Mouse (Mus musculus) heart, adult 2 months (tissue): ENCODE results near the gene E2f1.

Experiments
- CTCF ChIP-seq: fragments of 200-600 bp; IDR thresholded peaks from 2 replicates; pipeline ENCODE4 v1.8.1; 2022; ENCODE audit warnings: antibody characterized with exemption, mild to moderate bottlenecking, moderate library complexity
- POLR2A ChIP-seq: fragments of 200-500 bp; IDR thresholded peaks from 2 replicates; pipeline ENCODE4 v1.6.1; 2011; ENCODE audit warnings: mild to moderate bottlenecking, low read depth, low read length, control low read depth; ENCODE audit not compliant: insufficient read depth

DNA sequence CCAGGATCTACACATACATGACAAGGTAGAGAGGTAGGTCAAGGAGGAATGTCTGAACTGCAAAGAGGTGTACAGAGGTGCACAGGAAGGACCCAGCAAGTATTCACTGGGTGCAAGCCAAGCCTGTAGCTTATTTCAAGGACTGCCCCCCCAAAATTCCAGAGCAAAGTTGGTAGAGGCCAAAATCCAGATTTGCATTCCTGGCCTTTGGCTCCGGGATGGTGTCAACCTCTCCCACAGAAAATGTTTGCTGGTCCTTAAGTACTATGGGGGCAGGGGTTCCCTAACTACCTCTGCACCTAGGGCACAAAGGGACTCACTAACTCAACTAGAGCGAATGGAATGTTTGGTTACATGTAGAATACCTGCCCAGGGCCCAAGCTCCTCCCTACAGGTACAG is 1.9 kb downstream of the E2f1 start:
- no peak for TF ChIP-seq CTCF
- no peak for TF ChIP-seq POLR2A
